Mouse (Mus musculus): ENCODE results near the gene Ctnnd2. TPM values are rescaled to one million over a fixed set of nuclear protein-coding genes. Genes with fewer than 3 reads are reported as not detected.

The Ctnnd2 gene
- polyA plus RNA-seq, 1 experiment from 2014 or later = 3.8 TPM

DNA sequence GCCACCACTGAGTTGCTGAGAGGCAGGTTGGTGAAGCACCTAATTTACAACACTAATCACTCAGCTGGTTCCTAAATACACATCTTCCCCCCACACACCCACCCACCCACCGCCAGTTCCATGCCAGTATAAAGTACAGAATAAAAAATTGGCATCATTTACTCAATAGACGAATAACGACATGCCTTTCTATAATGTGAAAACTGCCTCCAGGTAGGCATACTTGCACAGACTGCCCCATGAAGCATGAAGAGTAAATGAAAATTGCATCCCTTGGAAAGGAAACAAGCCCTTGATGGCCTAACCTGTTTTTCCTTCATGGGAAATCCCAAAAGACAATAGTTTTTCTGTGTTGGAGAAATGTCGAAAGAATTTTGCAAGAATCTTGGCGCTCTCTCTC is 212.0 kb downstream of the Ctnnd2 start:
- no peaks in the 10 kb centered on the region for H3K27me3 ChIP-seq (replicated peaks; ENCODE audit: control insufficient read depth, insufficient read depth, low read length)
- H3K9ac ChIP-seq (ENCODE audit: low read length) = no peak overlapping the region
- no peaks in the 10 kb centered on the region for H3K36me3 ChIP-seq (ENCODE audit: control insufficient read depth, insufficient read depth, low read length)
- no peak for DNase-seq (ENCODE audit: low spot score)
- H3K27ac ChIP-seq (ENCODE audit: low read depth) = no peak overlapping the region
- peaks cover 3% of the 10 kb centered on the region; the same call in 1 of the 2 replicates for H3K4me1 ChIP-seq (replicated peaks; ENCODE audit: control insufficient read depth, insufficient read depth, low read length)
- H3K4me2 ChIP-seq (ENCODE audit: low read length) = no peak overlapping the region
- WGBS = 82% methylated on average over 5 of the region's 5 CpGs
- H3K9me3 ChIP-seq (ENCODE audit: control insufficient read depth, low read length) = no peaks in the 10 kb centered on the region
- no peak overlapping the region for H3K4me3 ChIP-seq (ENCODE audit: low read depth, low read length)
- ATAC-seq (replicated peaks; ENCODE audit: low FRiP score, low TSS enrichment, low read depth) = no peak

- ATAC-seq (replicated peaks; ENCODE audit: low FRiP score, low TSS enrichment, low read depth) (no peak), DNase-seq (ENCODE audit: low spot score) (no peak)
- Histone ChIP-seq H3K9me3 (ENCODE audit: control insufficient read depth, low read length) (no peaks in the 10 kb centered on the region), H3K4me3 (ENCODE audit: low read depth, low read length) (no peak overlapping the region), H3K9ac (ENCODE audit: low read length) (no peak overlapping the region), H3K27ac (ENCODE audit: low read depth) (no peak overlapping the region), H3K27me3 (replicated peaks; ENCODE audit: control insufficient read depth, insufficient read depth, low read length) (no peaks in the 10 kb centered on the region), H3K4me1 (replicated peaks; ENCODE audit: control insufficient read depth, insufficient read depth, low read length) (peaks cover 3% of the 10 kb centered on the region; the same call in 1 of the 2 replicates), H3K36me3 (ENCODE audit: control insufficient read depth, insufficient read depth, low read length) (no peaks in the 10 kb centered on the region), H3K4me2 (ENCODE audit: low read length) (no peak overlapping the region)
Measured at GRCm38 (mm10) chr15:30386489-30386888, 214.1 kb downstream of the Ctnnd2 start.

- Histone ChIP-seq H3K27me3 (replicated peaks; ENCODE audit: control insufficient read depth, insufficient read depth, low read length) (no peaks in the 10 kb centered on the region), H3K4me3 (ENCODE audit: low read depth, low read length) (no peak overlapping the region), H3K36me3 (ENCODE audit: control insufficient read depth, insufficient read depth, low read length) (no peaks in the 10 kb centered on the region), H3K4me2 (ENCODE audit: low read length) (no peak overlapping the region), H3K27ac (ENCODE audit: low read depth) (no peak overlapping the region), H3K4me1 (replicated peaks; ENCODE audit: control insufficient read depth, insufficient read depth, low read length) (peaks cover 3% of the 10 kb centered on the region; the same call in 1 of the 2 replicates), H3K9me3 (ENCODE audit: control insufficient read depth, low read length) (no peaks in the 10 kb centered on the region), H3K9ac (ENCODE audit: low read length) (no peak overlapping the region)
- no peak for ATAC-seq (replicated peaks; ENCODE audit: low FRiP score, low TSS enrichment, low read depth)
- 35% methylated on average over 6 of the region's 6 CpGs for WGBS
- DNase-seq (ENCODE audit: low spot score) = no peak
Measured at GRCm38 (mm10) chr15:30387244-30387643, 214.9 kb downstream of the Ctnnd2 start.

GRCm38 (mm10) chr15:30401111-30401510 is 228.7 kb downstream of the Ctnnd2 start:
- no peak overlapping the region for H3K9ac ChIP-seq (ENCODE audit: low read length)
- H3K9me3 ChIP-seq (ENCODE audit: control insufficient read depth, low read length) = no peaks in the 10 kb centered on the region
- H3K36me3 ChIP-seq (ENCODE audit: control insufficient read depth, insufficient read depth, low read length) = no peaks in the 10 kb centered on the region
- H3K4me1 ChIP-seq (replicated peaks; ENCODE audit: control insufficient read depth, insufficient read depth, low read length) = no peaks in the 10 kb centered on the region
- no peak overlapping the region for H3K4me2 ChIP-seq (ENCODE audit: low read length)
- H3K4me3 ChIP-seq (ENCODE audit: low read depth, low read length) = no peak overlapping the region
- 71% methylated on average over 4 of the region's 4 CpGs for WGBS
- ATAC-seq (replicated peaks; ENCODE audit: low FRiP score, low TSS enrichment, low read depth) (no peak), DNase-seq (ENCODE audit: low spot score) (no peak)
- H3K27ac ChIP-seq (ENCODE audit: low read depth) = no peak overlapping the region
- no peaks in the 10 kb centered on the region for H3K27me3 ChIP-seq (replicated peaks; ENCODE audit: control insufficient read depth, insufficient read depth, low read length)

GRCm38 (mm10) chr15:30406254-30406653 is 233.9 kb downstream of the Ctnnd2 start:
- H3K27me3 ChIP-seq (replicated peaks; ENCODE audit: control insufficient read depth, insufficient read depth, low read length) = no peaks in the 10 kb centered on the region
- no peaks in the 10 kb centered on the region for H3K36me3 ChIP-seq (ENCODE audit: control insufficient read depth, insufficient read depth, low read length)
- no peak for ATAC-seq (replicated peaks; ENCODE audit: low FRiP score, low TSS enrichment, low read depth)
- no peaks in the 10 kb centered on the region for H3K9me3 ChIP-seq (ENCODE audit: control insufficient read depth, low read length)
- H3K4me1 ChIP-seq (replicated peaks; ENCODE audit: control insufficient read depth, insufficient read depth, low read length) = no peaks in the 10 kb centered on the region
- no peak overlapping the region for H3K4me2 ChIP-seq (ENCODE audit: low read length)
- DNase-seq (ENCODE audit: low spot score) = peak; percentile 74
- WGBS = 2% methylated on average over 1 of the region's 1 CpGs
- no peak overlapping the region for H3K27ac ChIP-seq (ENCODE audit: low read depth)
- no peak overlapping the region for H3K4me3 ChIP-seq (ENCODE audit: low read depth, low read length)
- H3K9ac ChIP-seq (ENCODE audit: low read length) = no peak overlapping the region

GRCm38 (mm10) chr15:30423146-30423545 is 250.8 kb downstream of the Ctnnd2 start:
- H3K4me3 ChIP-seq (ENCODE audit: low read depth, low read length) = no peak overlapping the region
- no peak for DNase-seq (ENCODE audit: low spot score)
- WGBS = 91% methylated on average over 5 of the region's 5 CpGs
- no peak overlapping the region for H3K27ac ChIP-seq (ENCODE audit: low read depth)
- no peaks in the 10 kb centered on the region for H3K27me3 ChIP-seq (replicated peaks; ENCODE audit: control insufficient read depth, insufficient read depth, low read length)
- H3K9ac ChIP-seq (ENCODE audit: low read length) = no peak overlapping the region
- no peak overlapping the region for H3K4me2 ChIP-seq (ENCODE audit: low read length)
- no peak for ATAC-seq (replicated peaks; ENCODE audit: low FRiP score, low TSS enrichment, low read depth)
- no peaks in the 10 kb centered on the region for H3K36me3 ChIP-seq (ENCODE audit: control insufficient read depth, insufficient read depth, low read length)
- H3K9me3 ChIP-seq (ENCODE audit: control insufficient read depth, low read length) = no peaks in the 10 kb centered on the region
- H3K4me1 ChIP-seq (replicated peaks; ENCODE audit: control insufficient read depth, insufficient read depth, low read length) = no peaks in the 10 kb centered on the region

DNA sequence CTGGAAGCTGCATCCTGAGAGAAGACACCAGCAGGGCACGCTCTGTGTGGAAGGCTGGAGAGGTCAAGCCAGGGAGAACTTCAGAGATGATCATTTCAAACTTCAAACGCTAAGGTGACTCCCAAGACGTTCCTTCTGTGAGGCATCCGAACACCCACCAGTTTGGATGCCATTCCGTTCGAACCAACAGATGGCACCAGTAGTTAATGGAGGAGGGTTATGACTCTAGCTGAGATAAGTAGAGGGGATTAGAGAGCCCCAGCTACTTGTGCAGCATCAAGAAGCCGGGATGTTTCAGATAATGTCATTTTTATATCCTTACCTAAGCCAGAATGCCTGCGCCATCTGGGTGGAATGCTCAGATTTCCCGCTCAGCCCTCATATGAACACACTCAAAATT is 251.9 kb downstream of the Ctnnd2 start:
- H3K27me3 ChIP-seq (replicated peaks; ENCODE audit: control insufficient read depth, insufficient read depth, low read length) = no peaks in the 10 kb centered on the region
- no peak overlapping the region for H3K27ac ChIP-seq (ENCODE audit: low read depth)
- H3K36me3 ChIP-seq (ENCODE audit: control insufficient read depth, insufficient read depth, low read length) = no peaks in the 10 kb centered on the region
- DNase-seq (ENCODE audit: low spot score) (peak; percentile 53), ATAC-seq (replicated peaks; ENCODE audit: low FRiP score, low TSS enrichment, low read depth) (no peak)
- H3K4me2 ChIP-seq (ENCODE audit: low read length) = no peak overlapping the region
- no peak overlapping the region for H3K9ac ChIP-seq (ENCODE audit: low read length)
- no peaks in the 10 kb centered on the region for H3K4me1 ChIP-seq (replicated peaks; ENCODE audit: control insufficient read depth, insufficient read depth, low read length)
- H3K9me3 ChIP-seq (ENCODE audit: control insufficient read depth, low read length) = no peaks in the 10 kb centered on the region
- 61% methylated on average over 9 of the region's 9 CpGs for WGBS
- H3K4me3 ChIP-seq (ENCODE audit: low read depth, low read length) = no peak overlapping the region

- H3K36me3 ChIP-seq (ENCODE audit: control insufficient read depth, insufficient read depth, low read length) = no peaks in the 10 kb centered on the region
- no peak overlapping the region for H3K9ac ChIP-seq (ENCODE audit: low read length)
- no peak for ATAC-seq (replicated peaks; ENCODE audit: low FRiP score, low TSS enrichment, low read depth)
- H3K27me3 ChIP-seq (replicated peaks; ENCODE audit: control insufficient read depth, insufficient read depth, low read length) = no peaks in the 10 kb centered on the region
- DNase-seq (ENCODE audit: low spot score) = peak; percentile 56
- H3K9me3 ChIP-seq (ENCODE audit: control insufficient read depth, low read length) = no peaks in the 10 kb centered on the region
- H3K4me1 ChIP-seq (replicated peaks; ENCODE audit: control insufficient read depth, insufficient read depth, low read length) = no peaks in the 10 kb centered on the region
- no peak overlapping the region for H3K27ac ChIP-seq (ENCODE audit: low read depth)
- H3K4me3 ChIP-seq (ENCODE audit: low read depth, low read length) = no peak overlapping the region
- H3K4me2 ChIP-seq (ENCODE audit: low read length) = no peak overlapping the region
- WGBS = 33% methylated on average over 2 of the region's 2 CpGs
Measured at GRCm38 (mm10) chr15:30427342-30427741, 254.9 kb downstream of the Ctnnd2 start.

GRCm38 (mm10) chr15:30439045-30439444 is 266.7 kb downstream of the Ctnnd2 start:
- 74% methylated on average over 5 of the region's 5 CpGs for whole genome bisulfite sequencing
- no peak overlapping the region for H3K27ac ChIP-seq (ENCODE audit: low read depth)
- no peak overlapping the region for H3K4me2 ChIP-seq (ENCODE audit: low read length)
- H3K4me1 ChIP-seq (replicated peaks; ENCODE audit: control insufficient read depth, insufficient read depth, low read length) = no peaks in the 10 kb centered on the region
- no peaks in the 10 kb centered on the region for H3K36me3 ChIP-seq (ENCODE audit: control insufficient read depth, insufficient read depth, low read length)
- no peak overlapping the region for H3K9ac ChIP-seq (ENCODE audit: low read length)
- ATAC-seq (replicated peaks; ENCODE audit: low FRiP score, low TSS enrichment, low read depth) = no peak
- H3K4me3 ChIP-seq (ENCODE audit: low read depth, low read length) = no peak overlapping the region
- DNase-seq (ENCODE audit: low spot score) = no peak
- H3K9me3 ChIP-seq (ENCODE audit: control insufficient read depth, low read length) = no peaks in the 10 kb centered on the region
- no peaks in the 10 kb centered on the region for H3K27me3 ChIP-seq (replicated peaks; ENCODE audit: control insufficient read depth, insufficient read depth, low read length)
